Mouse (Mus musculus): ENCODE measurements around the gene Ano8.

DNA sequence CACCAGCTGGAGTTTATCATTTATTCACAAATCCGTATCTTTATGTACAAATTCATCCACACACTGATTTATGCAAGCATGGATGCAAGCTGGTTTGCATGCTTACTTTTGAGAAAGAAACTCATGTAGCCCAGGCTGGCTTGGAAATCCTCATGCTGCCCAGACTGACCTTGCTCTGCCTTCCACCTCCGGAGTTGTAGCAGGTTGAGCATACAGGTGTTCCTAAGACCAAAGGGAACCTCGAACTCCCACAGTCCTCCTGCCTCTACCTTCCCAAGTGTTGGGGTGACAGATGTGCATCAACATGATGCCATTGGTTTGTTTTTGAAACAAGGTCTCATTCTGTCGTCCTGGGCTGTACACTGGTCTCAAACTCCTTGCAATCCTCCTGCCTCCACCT is 23.6 kb downstream of the Ano8 start:
- no peak for TF ChIP-seq GATA1 (IDR thresholded peaks at IDR 0.05; ENCODE audit: borderline replicate concordance, low read length)
- TF ChIP-seq FLI1 (IDR thresholded peaks at IDR 0.05; ENCODE audit: low read length), result no peak
